ENCODE assay signal across 9 mouse cellular contexts in genomic region chr2:25127206-25127605, GRCm38 (mm10). TPM values are rescaled to one million over a fixed set of nuclear protein-coding genes. Genes with fewer than 3 reads are reported as not detected.
DNase-seq lines count a peak whose midpoint lies in the region; ATAC-seq and TF ChIP-seq lines count a peak whose summit lies in the region.
"Had no signal": no experiment of that assay in that cellular context is flagged by ENCODE, and none has a peak within 500 bp of the region (broad histone marks: within the 10 kb centered on the region; RNA-seq: fewer than 3 reads in every experiment).

No protein-coding gene starts in this region.

- H3K4me3 ChIP-seq in MEL (ENCODE audit: control insufficient read depth in 1 of 2, insufficient read depth in 1 of 2, low read depth in 2 of 2, low read length in 2 of 2) = no peak overlapping the region
- H3K4me3 ChIP-seq in forebrain, embryonic 11.5 days (ENCODE audit: low read depth, low read length) = no peak overlapping the region
- no peak overlapping the region for H3K4me3 ChIP-seq in midbrain, embryonic 11.5 days (ENCODE audit: low read depth, low read length)

- TF ChIP-seq RAD21 in MEL (IDR thresholded peaks at IDR 0.05; ENCODE audit: low read depth, low read length) = peak; percentile 83

- H3K4me2 ChIP-seq in forebrain, embryonic 11.5 days (ENCODE audit: low read depth, low read length, severe bottlenecking) = no peak overlapping the region
- H3K4me2 ChIP-seq in midbrain, embryonic 11.5 days = no peak overlapping the region

- 0 out of 2 replicates have a peak, but pooled peaks have one; percentile 5 for ATAC-seq in forebrain, embryonic 11.5 days (replicated peaks; ENCODE audit: low FRiP score)
- no peak for ATAC-seq in midbrain, embryonic 11.5 days (ENCODE audit: low FRiP score)

- H3K36me3 ChIP-seq in MEL (ENCODE audit: control insufficient read depth in 1 of 2, insufficient read depth in 2 of 2, low read length in 2 of 2) = 0 out of 4 replicates have a peak, but pooled peaks cover 0 to 4% of the 10 kb centered on the region in 2 experiments
- no peaks in the 10 kb centered on the region for H3K36me3 ChIP-seq in forebrain, embryonic 11.5 days (ENCODE audit: control insufficient read depth, insufficient read depth, low read length)
- H3K36me3 ChIP-seq in midbrain, embryonic 11.5 days (ENCODE audit: control insufficient read depth, insufficient read depth, low read length) = no peaks in the 10 kb centered on the region
- no peaks in the 10 kb centered on the region for H3K36me3 ChIP-seq in splenic B cell, adult 2 months (ENCODE audit: control insufficient read depth, insufficient read depth, low read length, poor library complexity, severe bottlenecking)

- no peak for TF ChIP-seq EP300 in MEL (IDR thresholded peaks at IDR 0.05; ENCODE audit: low read depth in 1 of 2, low read length in 2 of 2)

- H3K79me2 ChIP-seq in MEL (ENCODE audit: control insufficient read depth, insufficient read depth, low read length, poor library complexity) = no peaks in the 10 kb centered on the region

- no peaks in the 10 kb centered on the region for H3K27me3 ChIP-seq in MEL (ENCODE audit: control insufficient read depth in 1 of 2, insufficient read depth in 2 of 2, low read length in 2 of 2)
- H3K27me3 ChIP-seq in forebrain, embryonic 11.5 days (ENCODE audit: control insufficient read depth, insufficient read depth, low read length) = no peaks in the 10 kb centered on the region
- peaks cover 5% of the 10 kb centered on the region; the same call in 1 of the 2 replicates for H3K27me3 ChIP-seq in midbrain, embryonic 11.5 days (ENCODE audit: control insufficient read depth, insufficient read depth, low read length)
- H3K27me3 ChIP-seq in splenic B cell, adult 2 months (ENCODE audit: control insufficient read depth, insufficient read depth, low read length, poor library complexity, severe bottlenecking) = no peaks in the 10 kb centered on the region

- H3K9ac ChIP-seq in MEL (ENCODE audit: control insufficient read depth, low read depth, low read length, poor library complexity, severe bottlenecking) = no peak overlapping the region
- H3K9ac ChIP-seq in forebrain, embryonic 11.5 days (ENCODE audit: low read length) = peak overlapping the region; percentile 44; the same call in 1 of the 2 replicates
- H3K9ac ChIP-seq in midbrain, embryonic 11.5 days (ENCODE audit: low read length) = peak overlapping the region; percentile 26; the same call in 1 of the 2 replicates

- peak; percentile 80 to 89 (median 85) for TF ChIP-seq CTCF in MEL (IDR thresholded peaks at IDR 0.05 in 2 of 3, conservative IDR thresholded peaks at IDR 0.05 in 1 of 3; ENCODE audit: control insufficient read depth in 1 of 3, insufficient read depth in 1 of 3, low read depth in 2 of 3, low read length in 3 of 3, poor library complexity in 1 of 3, severe bottlenecking in 1 of 3)

- TF ChIP-seq POLR2A in MEL (IDR thresholded peaks at IDR 0.05; ENCODE audit: control insufficient read depth in 1 of 2, insufficient read depth in 1 of 2, low read depth in 1 of 2, low read length in 2 of 2, poor library complexity in 1 of 2) = no peak

- no peaks in the 10 kb centered on the region for H3K9me3 ChIP-seq in MEL (replicated peaks; ENCODE audit: insufficient read depth, low read length)
- no peaks in the 10 kb centered on the region for H3K9me3 ChIP-seq in forebrain, embryonic 11.5 days (ENCODE audit: control insufficient read depth, low read length)
- no peaks in the 10 kb centered on the region for H3K9me3 ChIP-seq in midbrain, embryonic 11.5 days (ENCODE audit: control insufficient read depth, low read length)

- intact Hi-C loops in left cerebral cortex, postnatal 4 days (cut with DNase I) = no loop called here

- DNase-seq in MEL (ENCODE audit: low read depth, low spot score) = peak; percentile 65
- peak; percentile 34 for DNase-seq in c-Kit-negative CD71-positive TER-119-positive erythroid progenitor cells, embryonic 14.5 days (ENCODE audit: low read depth, low spot score)
- peak; percentile 77 for DNase-seq in forebrain, embryonic 11.5 days (ENCODE audit: low spot score)
- peak; percentile 85 for DNase-seq in heart, postnatal 4 days
- peak; percentile 48 for DNase-seq in left cerebral cortex, postnatal 4 days
- DNase-seq in midbrain, embryonic 11.5 days (ENCODE audit: low spot score, missing footprints) = peak; percentile 93
- peak; percentile 81 for DNase-seq in splenic B cell, adult 2 months (ENCODE audit: low read depth, low spot score)
- DNase-seq in layer of hippocampus, postnatal 36 days = no peak

- H3K4me1 ChIP-seq in MEL (ENCODE audit: control insufficient read depth in 1 of 2, insufficient read depth in 2 of 2, low read length in 2 of 2) = peaks cover 0 to 9% of the 10 kb centered on the region in 2 experiments; a peak in 2 of 4 replicates
- peaks cover 46% of the 10 kb centered on the region for H3K4me1 ChIP-seq in forebrain, embryonic 11.5 days (replicated peaks; ENCODE audit: control insufficient read depth, insufficient read depth, low read length)
- H3K4me1 ChIP-seq in midbrain, embryonic 11.5 days (ENCODE audit: control insufficient read depth, insufficient read depth, low read length) = peaks cover 49% of the 10 kb centered on the region

- H3K27ac ChIP-seq in MEL (ENCODE audit: control insufficient read depth, low read depth, low read length) = no peak overlapping the region
- H3K27ac ChIP-seq in forebrain, embryonic 11.5 days (ENCODE audit: low read depth, low read length) = peak overlapping the region; percentile 99
- peak overlapping the region; percentile 99 for H3K27ac ChIP-seq in midbrain, embryonic 11.5 days (ENCODE audit: low read depth, low read length)

- 36% methylated on average over 5 of the region's 5 CpGs for WGBS in forebrain, embryonic 11.5 days
- 42% methylated on average over 5 of the region's 5 CpGs for WGBS in midbrain, embryonic 11.5 days

TF ChIP-seq in MEL, 35 proteins besides CTCF, POLR2A, EP300 and RAD21:
- TF ChIP-seq CHD1 (IDR thresholded peaks at IDR 0.05; ENCODE audit: low read depth, low read length) (no peak), KAT2A (conservative IDR thresholded peaks at IDR 0.05; ENCODE audit: low read depth, low read length) (no peak), SMC3 (IDR thresholded peaks at IDR 0.05; ENCODE audit: low read depth, low read length) (peak; percentile 70), TBP (IDR thresholded peaks at IDR 0.05; ENCODE audit: low read depth, low read length) (no peak), ZC3H11A (IDR thresholded peaks at IDR 0.05; ENCODE audit: low read depth, low read length) (peak; percentile 66), USF2 (IDR thresholded peaks at IDR 0.05; ENCODE audit: borderline replicate concordance in 1 of 2, insufficient read depth in 1 of 2, low read depth in 1 of 2, low read length in 2 of 2) (no peak)

RNA-seq across cellular contexts. Expression of gene Noxa1, which starts 32.3 kb away (rescaled TPM):
- total RNA-seq in MEL (2012; rRNA removed) = 0.08 TPM in 1 of 2 replicates, not detected in the other
- under 1 TPM in 1 of 2 experiments, not detected in 1; 0.10 TPM for polyA plus RNA-seq in MEL (2012; ENCODE audit: insufficient read depth in 1 of 2, insufficient read length in 2 of 2, low read depth in 1 of 2, low replicate concordance in 2 of 2, missing spikeins in 1 of 2)
- 0.31 TPM in 1 of 2 replicates, not detected in the other for polyA plus RNA-seq in forebrain, embryonic 11.5 days (2014; fragmentation: Nextera tagmentation; extraction: Ambion mirVana)
- total RNA-seq in heart, postnatal 4 days (2021) = not detected
- not detected for total RNA-seq in left cerebral cortex, postnatal 4 days (2021)
- polyA plus RNA-seq in midbrain, embryonic 11.5 days (2014; fragmentation: Nextera tagmentation; extraction: Ambion mirVana) = not detected in 2 replicates
- total RNA-seq in layer of hippocampus, postnatal 36 days (2021) = not detected
- total RNA-seq: left cerebral cortex, postnatal 10 days had no signal

RNA-seq across cellular contexts. Expression of gene Entpd8, which starts 47.1 kb away (rescaled TPM):
- not detected in 2 replicates for total RNA-seq in MEL (2012; rRNA removed)
- not detected for polyA plus RNA-seq in MEL (2012; ENCODE audit: insufficient read depth in 1 of 2, insufficient read length in 2 of 2, low read depth in 1 of 2, low replicate concordance in 2 of 2, missing spikeins in 1 of 2)
- not detected in 2 replicates for polyA plus RNA-seq in forebrain, embryonic 11.5 days (2014; fragmentation: Nextera tagmentation; extraction: Ambion mirVana)
- total RNA-seq in heart, postnatal 4 days (2021) = not detected
- total RNA-seq in left cerebral cortex, postnatal 4 days (2021) = not detected
- polyA plus RNA-seq in midbrain, embryonic 11.5 days (2014; fragmentation: Nextera tagmentation; extraction: Ambion mirVana) = not detected in 2 replicates
- total RNA-seq in layer of hippocampus, postnatal 36 days (2021) = not detected
- total RNA-seq: left cerebral cortex, postnatal 10 days had no signal

RNA-seq across cellular contexts. Expression of gene Nrarp, which starts 53.4 kb away (rescaled TPM):
- 6.3 and 6.5 TPM in 2 replicates for total RNA-seq in MEL (2012; rRNA removed)
- polyA plus RNA-seq in MEL (2012; ENCODE audit: insufficient read depth in 1 of 2, insufficient read length in 2 of 2, low read depth in 1 of 2, low replicate concordance in 2 of 2, missing spikeins in 1 of 2) = 10 to 100 TPM in 1 of 2 experiments, not detected in 1; 12.3 TPM
- 63.6 and 72.1 TPM in 2 replicates for polyA plus RNA-seq in forebrain, embryonic 11.5 days (2014; fragmentation: Nextera tagmentation; extraction: Ambion mirVana)
- 10 to 100 TPM; 31.2 to 33.4 TPM for total RNA-seq in heart, postnatal 4 days (2021)
- 10 to 100 TPM; 32.5 to 35.0 TPM for total RNA-seq in left cerebral cortex, postnatal 4 days (2021)
- 60.3 and 63.9 TPM in 2 replicates for polyA plus RNA-seq in midbrain, embryonic 11.5 days (2014; fragmentation: Nextera tagmentation; extraction: Ambion mirVana)
- 10 to 100 TPM; 21.3 to 21.5 TPM for total RNA-seq in layer of hippocampus, postnatal 36 days (2021)

Comparison
In these comparisons a context has a peak if more than half of its experiments do, and no peak if none do; other contexts are left out.
1. DNase-seq: peak in MEL (single experiment), c-Kit-negative CD71-positive TER-119-positive erythroid progenitor cells, embryonic 14.5 days (single experiment), forebrain, embryonic 11.5 days (single experiment), heart, postnatal 4 days (single experiment), left cerebral cortex, postnatal 4 days (single experiment), midbrain, embryonic 11.5 days (single experiment) and splenic B cell, adult 2 months (single experiment); none in layer of hippocampus, postnatal 36 days (0 of 2).